Mouse (Mus musculus) hindbrain, postnatal 0 days (tissue): ENCODE measurements around the gene Vps37b. TPM values are rescaled to one million over a fixed set of nuclear protein-coding genes. Genes with fewer than 3 reads are reported as not detected.

ENCODE experiments used
- ATAC-seq: fragments of 200-750 bp; cut with Nextera tagmentation; 2 replicates; pipeline ENCODE4 v1.8.0; 2017; ENCODE audit warnings: mild to moderate bottlenecking, moderate TSS enrichment, moderate library complexity
- DNase-seq: peaks from one replicate; pipeline ENCODE4 v3.0.0-alpha.2; 2015; ENCODE audit warnings: low spot score
- H3K27ac ChIP-seq: fragments of 300-500 bp; sonication (generic); 2 replicates; pipeline ENCODE4 v1.5.1; 2014; ENCODE audit warnings: mild to moderate bottlenecking
- H3K27me3 ChIP-seq: fragments of 300-500 bp; sonication (generic); 2 replicates; pipeline ENCODE4 v1.6.1; 2014; ENCODE audit warnings: low read length, mixed read lengths; ENCODE audit not compliant: insufficient read depth
- H3K36me3 ChIP-seq: fragments of 300-500 bp; sonication (generic); 2 replicates; pipeline ENCODE4 v1.6.1; 2014; ENCODE audit warnings: low read length, mixed read lengths; ENCODE audit not compliant: insufficient read depth
- H3K4me1 ChIP-seq: fragments of 300-500 bp; sonication (generic); 2 replicates; pipeline ENCODE4 v1.6.1; 2014; ENCODE audit warnings: antibody characterized with exemption, low read length, mixed read lengths; ENCODE audit not compliant: insufficient read depth
- H3K4me2 ChIP-seq: fragments of 300-500 bp; sonication (generic); 2 replicates; pipeline ENCODE4 v1.6.1; 2014; ENCODE audit warnings: low read depth, mild to moderate bottlenecking, low read length, moderate library complexity, mixed read lengths
- H3K4me3 ChIP-seq: fragments of 300-500 bp; sonication (generic); 2 replicates; pipeline ENCODE4 v1.5.1; 2014; ENCODE audit warnings: low read length
- H3K9ac ChIP-seq: fragments of 300-500 bp; sonication (generic); replicated peaks from 2 replicates; pipeline ENCODE4 v1.6.1; 2014; ENCODE audit warnings: mild to moderate bottlenecking, low read length, moderate library complexity, mixed read lengths
- H3K9me3 ChIP-seq: fragments of 300-500 bp; sonication (generic); 2 replicates; pipeline ENCODE4 v1.6.1; 2016; ENCODE audit warnings: low read length, mixed read lengths
- CTCF ChIP-seq: IDR thresholded peaks from 2 replicates; pipeline ENCODE4 v1.5.1; 2016; ENCODE audit warnings: antibody characterized with exemption, control low read depth, low read depth
- WGBS: fragments of 180-500 bp; shearing (Covaris S2); extraction: QIAGEN DNeasy Blood & Tissue Kit; methylation state at CpG from one replicate; pipeline ENCODE4 v1.1.7; 2014; 5-methylcytosine and 5-hydroxymethylcytosine counted together
- polyA plus RNA-seq: library from polyadenylated mRNA; unstranded; fragments of >200 nt; fragmentation: Nextera tagmentation; extraction: Ambion mirVana; gene quantifications from 2 replicates; pipeline ENCODE4 v1.2.1, GENCODE M21; 2015
- total RNA-seq: library from RNA; depleted of rRNA; stranded (reverse); fragments of >200 nt; gene quantifications from 2 replicates; pipeline ENCODE4 v1.2.3, GENCODE M21; 2014

The Vps37b gene
- total and polyA plus RNA-seq, 2 experiments from 2014 or later, result 94.0 to 104 TPM

- H3K9me3 ChIP-seq, result no peaks in the 10 kb centered on the region
- ATAC-seq (no peak), DNase-seq (no peak)
- H3K36me3 ChIP-seq, result peaks cover 3% of the 10 kb centered on the region; the same call in 1 of the 2 replicates
- 41% methylated on average over 3 of the region's 3 CpGs for WGBS
- no peak overlapping the region; the same call in 1 of the 2 replicates for H3K4me3 ChIP-seq
- peak overlapping the region; percentile 32; the same call in 1 of the 2 replicates for H3K4me2 ChIP-seq
- H3K4me1 ChIP-seq, result peaks cover 72% of the 10 kb centered on the region
- TF ChIP-seq CTCF, result no peak
- H3K27me3 ChIP-seq, result no peaks in the 10 kb centered on the region
- H3K9ac ChIP-seq, result no peak overlapping the region
- peak overlapping the region; percentile 57 for H3K27ac ChIP-seq
Measured at GRCm38 (mm10) chr5:124014180-124014579, 17.9 kb downstream of the Vps37b start.

- no peak overlapping the region for H3K4me3 ChIP-seq
- ATAC-seq, result no peak
Measured at GRCm38 (mm10) chr5:124013747-124014146, 18.3 kb downstream of the Vps37b start.

GRCm38 (mm10) chr5:124012885-124013284 is 19.2 kb downstream of the Vps37b start:
- peak; percentile 36 for TF ChIP-seq CTCF
- no peak overlapping the region for H3K4me3 ChIP-seq
- H3K9ac ChIP-seq, result no peak overlapping the region
- H3K27me3 ChIP-seq, result no peaks in the 10 kb centered on the region
- H3K27ac ChIP-seq, result peak overlapping the region; percentile 82; the same call in 1 of the 2 replicates
- H3K9me3 ChIP-seq, result no peaks in the 10 kb centered on the region
- DNase-seq, result no peak
- peaks cover 16% of the 10 kb centered on the region for H3K36me3 ChIP-seq
- H3K4me2 ChIP-seq, result no peak overlapping the region
- ATAC-seq, result no peak
- WGBS, result 62% methylated on average over 10 of the region's 10 CpGs
- H3K4me1 ChIP-seq, result peaks cover 61% of the 10 kb centered on the region

More at GRCm38 (mm10) chr5:124013747-124014146, 18.3 kb downstream of the Vps37b start:
- no peak overlapping the region for H3K4me2 ChIP-seq
- peak overlapping the region; percentile 57 for H3K27ac ChIP-seq
- no peak overlapping the region for H3K9ac ChIP-seq
- H3K9me3 ChIP-seq, result no peaks in the 10 kb centered on the region
- H3K36me3 ChIP-seq, result peaks cover 8% of the 10 kb centered on the region
- no peak for DNase-seq
- H3K4me1 ChIP-seq, result peaks cover 67% of the 10 kb centered on the region
- 58% methylated on average over 16 of the region's 16 CpGs for WGBS
- no peak for TF ChIP-seq CTCF
- no peaks in the 10 kb centered on the region for H3K27me3 ChIP-seq

- DNase-seq, result no peak
- H3K9me3 ChIP-seq, result no peaks in the 10 kb centered on the region
- no peak for ATAC-seq
- peak overlapping the region; percentile 82 for H3K27ac ChIP-seq
- H3K4me1 ChIP-seq, result peaks cover 52% of the 10 kb centered on the region
- H3K36me3 ChIP-seq, result peaks cover 24% of the 10 kb centered on the region
- WGBS, result 5% methylated on average over 8 of the region's 8 CpGs
- peak overlapping the region; percentile 41 for H3K4me2 ChIP-seq
- TF ChIP-seq CTCF, result no peak
- peak overlapping the region; percentile 10; the same call in 1 of the 2 replicates for H3K9ac ChIP-seq
- no peaks in the 10 kb centered on the region for H3K27me3 ChIP-seq
- H3K4me3 ChIP-seq, result no peak overlapping the region
Measured at GRCm38 (mm10) chr5:124011927-124012326, 20.1 kb downstream of the Vps37b start.

- no peaks in the 10 kb centered on the region for H3K9me3 ChIP-seq
- no peak for TF ChIP-seq CTCF
- ATAC-seq, result peak; percentile 44; the same call in 1 of the 2 replicates
- H3K4me2 ChIP-seq, result peak overlapping the region; percentile 41
- 5% methylated on average over 19 of the region's 19 CpGs for WGBS
- peaks cover 43% of the 10 kb centered on the region for H3K4me1 ChIP-seq
- peak; percentile 84 for DNase-seq
- H3K27me3 ChIP-seq, result no peaks in the 10 kb centered on the region
- peaks cover 31% of the 10 kb centered on the region for H3K36me3 ChIP-seq
- peak overlapping the region; percentile 10; the same call in 1 of the 2 replicates for H3K9ac ChIP-seq
- peak overlapping the region; percentile 82 for H3K27ac ChIP-seq
- no peak overlapping the region for H3K4me3 ChIP-seq
Measured at GRCm38 (mm10) chr5:124010910-124011655, 21.0 kb downstream of the Vps37b start.

- peaks cover 40% of the 10 kb centered on the region for H3K36me3 ChIP-seq
- WGBS, result 88% methylated on average over 8 of the region's 8 CpGs
- H3K4me3 ChIP-seq, result no peak overlapping the region
- DNase-seq (no peak), ATAC-seq (no peak)
- no peak for TF ChIP-seq CTCF
- no peak overlapping the region for H3K4me2 ChIP-seq
- H3K9me3 ChIP-seq, result no peaks in the 10 kb centered on the region
- no peaks in the 10 kb centered on the region for H3K27me3 ChIP-seq
- H3K9ac ChIP-seq, result no peak overlapping the region
- 0 out of 2 replicates have a peak overlapping the region, but pooled peaks have one; percentile 82 for H3K27ac ChIP-seq
- peaks cover 38% of the 10 kb centered on the region for H3K4me1 ChIP-seq
Measured at GRCm38 (mm10) chr5:124010077-124010476, 22.0 kb downstream of the Vps37b start.
